Mouse (Mus musculus): ENCODE measurements around the gene Mrps15.

DNA sequence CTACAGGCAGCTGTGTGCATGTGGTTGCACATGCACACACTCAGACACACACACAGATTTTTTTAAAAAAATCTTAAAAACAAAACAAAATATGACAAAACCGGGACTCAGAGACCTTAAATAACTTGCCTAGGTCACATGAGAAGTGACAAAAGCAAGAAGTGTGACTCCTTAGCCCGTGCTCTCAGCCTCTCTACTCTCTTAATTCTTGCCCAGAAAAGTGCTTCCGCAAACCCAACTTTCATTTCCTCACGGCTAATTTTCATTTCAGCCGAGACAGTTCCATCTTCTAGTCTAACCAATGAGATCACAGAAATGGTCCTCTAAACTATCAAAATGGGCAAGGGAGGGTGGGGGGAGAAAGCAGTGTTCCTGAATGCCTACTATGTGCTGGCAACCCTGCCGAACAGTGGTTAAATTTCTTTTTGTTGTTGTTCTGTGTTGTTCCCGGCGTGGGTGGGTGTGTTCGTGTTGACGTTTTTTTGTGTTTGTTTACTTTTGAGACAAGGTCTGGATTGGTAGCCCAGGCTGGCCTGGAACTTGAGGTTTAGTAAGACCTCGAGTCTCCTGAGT is 27.7 kb upstream of the Mrps15 start:
- TF ChIP-seq POLR2A (IDR thresholded peaks at IDR 0.05; ENCODE audit: low read depth, low read length) = no peak
- no peak for TF ChIP-seq CTCF (IDR thresholded peaks at IDR 0.05; ENCODE audit: borderline replicate concordance, insufficient read depth, low read length)
